Mouse (Mus musculus) heart, adult 2 months (tissue): ENCODE data around the gene Pcbp4.

ENCODE experiments used
- CTCF ChIP-seq: fragments of 200-600 bp; IDR thresholded peaks from 2 replicates; pipeline ENCODE4 v1.8.1; 2022; ENCODE audit warnings: antibody characterized with exemption, mild to moderate bottlenecking, moderate library complexity
- POLR2A ChIP-seq: fragments of 200-500 bp; IDR thresholded peaks from 2 replicates; pipeline ENCODE4 v1.6.1; 2011; ENCODE audit warnings: mild to moderate bottlenecking, low read depth, low read length, control low read depth; ENCODE audit not compliant: insufficient read depth

- no peak for TF ChIP-seq CTCF
- peak; percentile 87 for TF ChIP-seq POLR2A
Measured at GRCm38 (mm10) chr9:106429221-106430014, 23.7 kb upstream of the Pcbp4 start, which contains the start of gene Rpl29.
